Mouse (Mus musculus) embryonic fibroblast, embryonic 13.5 days (primary cell): ENCODE results near the gene Prss53.

Experiments used
- CTCF ChIP-seq: IDR thresholded peaks from 2 replicates; pipeline ENCODE4 v1.5.1; 2011; ENCODE audit warnings: mild to moderate bottlenecking, control low read depth, low read length, moderate library complexity, borderline replicate concordance; ENCODE audit not compliant: insufficient read depth
- POLR2A ChIP-seq: IDR thresholded peaks from 2 replicates; pipeline ENCODE4 v1.6.1; 2011; ENCODE audit warnings: low read depth, mild to moderate bottlenecking, control low read depth, low read length, moderate library complexity

- TF ChIP-seq CTCF (no peak), POLR2A (no peak)
Measured at GRCm38 (mm10) chr7:127866434-127866833, 24.3 kb downstream of the Prss53 start.
